ENCODE assay signal across 13 mouse cellular contexts in the genomic region with DNA sequence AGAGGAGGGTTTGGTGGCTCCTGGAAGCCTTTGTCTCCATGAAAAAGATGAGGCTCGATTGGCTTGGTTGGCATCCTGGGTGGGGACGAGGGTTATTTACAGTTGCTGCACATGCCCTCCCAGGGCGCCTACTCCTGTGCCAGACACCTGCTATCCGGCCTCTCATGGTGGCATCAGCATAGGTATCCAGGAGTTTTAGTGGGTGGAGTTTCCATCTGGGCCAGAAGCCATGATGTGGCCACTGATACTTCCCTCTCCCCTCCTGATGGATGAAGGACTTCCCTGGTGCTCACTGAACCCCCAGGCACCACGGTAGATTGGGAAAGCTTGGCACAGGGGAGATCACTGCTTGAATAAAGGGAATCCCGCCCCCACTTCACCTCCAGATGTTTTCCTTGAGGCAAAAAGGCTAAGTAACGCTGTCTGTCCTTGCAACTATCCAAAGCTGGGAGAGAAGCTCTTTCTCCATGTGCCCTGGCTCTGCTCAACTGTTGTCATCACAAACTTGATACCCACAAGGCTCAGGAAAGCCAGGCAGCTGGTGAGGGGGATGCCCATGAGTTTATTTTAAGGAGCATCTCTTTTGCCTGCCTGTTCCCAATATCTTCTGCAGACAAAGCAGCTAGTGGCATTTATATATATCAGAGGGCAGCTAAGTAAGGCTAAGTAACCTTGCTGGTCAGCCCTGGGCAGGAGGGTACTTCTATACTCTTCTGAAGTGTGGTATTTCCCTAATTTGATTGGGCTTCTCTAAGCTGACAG. TPM values are rescaled to one million over a fixed set of nuclear protein-coding genes. Genes with fewer than 3 reads are reported as not detected.
DNase-seq lines count a peak whose midpoint lies in the region; ATAC-seq lines count a peak whose summit lies in the region.
"Had no signal": no experiment of that assay in that cellular context is flagged by ENCODE, and none has a peak within 500 bp of the region (broad histone marks: within the 10 kb centered on the region; RNA-seq: fewer than 3 reads in every experiment).

No protein-coding gene starts in this region.

- peak; percentile 42; the same call in 1 of the 2 replicates for ATAC-seq in hindbrain, embryonic 15.5 days (ENCODE audit: low FRiP score, low read depth)
- ATAC-seq: liver, postnatal 0 days had no signal

- peaks cover 28% of the 10 kb centered on the region for H3K4me1 ChIP-seq in hindbrain, embryonic 15.5 days (replicated peaks)
- peaks cover 9% of the 10 kb centered on the region for H3K4me1 ChIP-seq in embryonic facial prominence, embryonic 10.5 days

- DNase-seq in gastrocnemius, adult 8-10 months (ENCODE audit: low spot score in 2 of 2): peak; percentile 46 to 73
- DNase-seq in gastrocnemius, postnatal 4 days (ENCODE audit: low spot score in 2 of 2): no peak
- DNase-seq in cerebellum, postnatal 10 days: peak; percentile 57 to 77
- peak; percentile 67 to 79 for DNase-seq in left cerebral cortex, postnatal 36 days (ENCODE audit: low spot score in 2 of 2)
- DNase-seq in retina, embryonic 14.5 days (ENCODE audit: low spot score): no peak
- DNase-seq in urinary bladder, postnatal 10 days (ENCODE audit: low spot score): no peak
- no peak for DNase-seq in embryonic facial prominence, embryonic 10.5 days (ENCODE audit: low spot score)
- DNase-seq: kidney, postnatal 14 days; liver, postnatal 0 days; thymus, adult 2 months had no signal

- no peaks in the 10 kb centered on the region for H3K36me3 ChIP-seq in hindbrain, embryonic 15.5 days
- peaks cover 4% of the 10 kb centered on the region; the same call in 1 of the 2 replicates for H3K36me3 ChIP-seq in embryonic facial prominence, embryonic 10.5 days (replicated peaks)

- no peak overlapping the region for H3K4me3 ChIP-seq in hindbrain, embryonic 15.5 days
- H3K4me3 ChIP-seq in embryonic facial prominence, embryonic 10.5 days: no peak overlapping the region
- H3K4me3 ChIP-seq: erythroblast, embryonic 14.5 days; midbrain, embryonic 12.5 days had no signal

- WGBS in hindbrain, embryonic 15.5 days: 56% methylated on average over 7 of the region's 7 CpGs
- 68% methylated on average over 7 of the region's 7 CpGs for WGBS in embryonic facial prominence, embryonic 10.5 days

- H3K4me2 ChIP-seq in hindbrain, embryonic 15.5 days: no peak overlapping the region
- H3K4me2 ChIP-seq: midbrain, embryonic 12.5 days had no signal

- intact Hi-C loops in left cerebral cortex, postnatal 36 days (cut with DNase I): loop anchor here (5.0 to 10.0 kb wide), 3 partner anchors 51 to 149 kb away; partner anchors contain the start of gene Srrm4

- H3K9ac ChIP-seq in hindbrain, embryonic 15.5 days: no peak overlapping the region
- H3K9ac ChIP-seq: liver, postnatal 0 days; midbrain, embryonic 12.5 days had no signal

- H3K27ac ChIP-seq in hindbrain, embryonic 15.5 days (replicated peaks): peak overlapping the region; percentile 39
- H3K27ac ChIP-seq in embryonic facial prominence, embryonic 10.5 days (replicated peaks): no peak overlapping the region
- H3K27ac ChIP-seq: midbrain, embryonic 12.5 days had no signal

- H3K9me3 ChIP-seq in hindbrain, embryonic 15.5 days: no peaks in the 10 kb centered on the region
- no peaks in the 10 kb centered on the region for H3K9me3 ChIP-seq in embryonic facial prominence, embryonic 10.5 days
- H3K9me3 ChIP-seq: midbrain, embryonic 12.5 days had no signal

- H3K27me3 ChIP-seq in hindbrain, embryonic 15.5 days: no peaks in the 10 kb centered on the region
- peaks cover 46% of the 10 kb centered on the region for H3K27me3 ChIP-seq in embryonic facial prominence, embryonic 10.5 days (replicated peaks; ENCODE audit: low read depth, poor library complexity, severe bottlenecking)
- H3K27me3 ChIP-seq: midbrain, embryonic 12.5 days had no signal

RNA-seq across cellular contexts. Expression of gene Hspb8, which starts 20.2 kb away (rescaled TPM):
- 100 to 1,000 TPM; 239 to 425 (median 325) TPM for total RNA-seq in gastrocnemius, adult 8-10 months (2022)
- 100 to 1,000 TPM; 188 to 208 TPM for total RNA-seq in gastrocnemius, postnatal 4 days (2021)
- 6.7 and 8.7 TPM in 2 replicates for polyA plus RNA-seq in hindbrain, embryonic 15.5 days (2015; fragmentation: Nextera tagmentation; extraction: Ambion mirVana)
- total RNA-seq in left cerebral cortex, postnatal 36 days (2021): 10 to 100 TPM in 1 of 2 experiments, 1 to 10 TPM in 1; 8.7 to 12.7 TPM
- 6.8 and 8.0 TPM in 2 replicates for polyA plus RNA-seq in embryonic facial prominence, embryonic 10.5 days (2016; fragmentation: Nextera tagmentation; extraction: Ambion mirVana)
- polyA plus RNA-seq: erythroblast, embryonic 14.5 days had no signal

Comparison
In these comparisons a context has a peak if more than half of its experiments do, and no peak if none do; other contexts are left out.
1. DNase-seq: peak in gastrocnemius, adult 8-10 months (2 of 2), cerebellum, postnatal 10 days (2 of 2) and left cerebral cortex, postnatal 36 days (2 of 2); none in gastrocnemius, postnatal 4 days (0 of 2), retina, embryonic 14.5 days (single experiment), urinary bladder, postnatal 10 days (single experiment) and embryonic facial prominence, embryonic 10.5 days (single experiment).
2. RNA of gene Hspb8, which starts 20.2 kb away (total RNA-seq): 239 to 425 TPM in gastrocnemius, adult 8-10 months and 188 to 208 TPM in gastrocnemius, postnatal 4 days; 8.7 to 12.7 TPM in left cerebral cortex, postnatal 36 days; every median in the first group is over 10 times any median in the second.